Mouse (Mus musculus): ENCODE measurements around the gene Ttc21a.

- TF ChIP-seq POLR2A (IDR thresholded peaks at IDR 0.05; ENCODE audit: borderline replicate concordance, insufficient read depth, low read length), result no peak
- TF ChIP-seq CTCF (IDR thresholded peaks at IDR 0.05; ENCODE audit: borderline replicate concordance, insufficient read depth, low read depth, low read length), result no peak
These were observed 38.0 kb upstream of the Ttc21a start for GRCm38 (mm10) chr9:119899446-119899845.

Data from cerebellum, adult 2 months (tissue).